Mouse (Mus musculus) liver, postnatal 0 days (tissue): ENCODE measurements around the gene Olfr1208.

Experiments
- CTCF ChIP-seq: sonication (generic); IDR thresholded peaks from 2 replicates; pipeline ENCODE4 v1.5.1; 2016; ENCODE audit warnings: antibody characterized with exemption, low read depth
- EP300 ChIP-seq: IDR thresholded peaks from 2 replicates; pipeline ENCODE4 v1.6.1; 2016; ENCODE audit warnings: antibody characterized with exemption, low read depth, mild to moderate bottlenecking

DNA sequence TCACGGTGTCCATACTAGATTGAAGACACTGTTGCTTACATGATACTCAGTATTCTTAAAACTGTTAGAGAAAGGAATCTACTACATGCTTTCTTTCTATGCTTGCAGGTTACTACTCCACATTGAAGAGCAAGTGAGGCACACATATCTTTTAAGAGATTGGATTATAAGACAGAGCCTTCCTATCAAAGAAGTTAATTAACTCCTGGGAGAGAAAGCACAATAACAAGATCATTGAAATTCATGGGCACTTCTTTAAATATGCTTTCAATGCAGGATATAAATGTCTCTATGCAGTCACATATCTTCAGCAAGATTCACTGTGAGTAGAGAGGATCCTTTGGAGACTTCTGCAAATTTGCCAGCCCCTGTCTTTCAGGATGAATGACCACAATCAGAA, 53.1 kb downstream of the Olfr1208 start, which contains the start of gene Olfr1204:
- TF ChIP-seq CTCF (no peak), EP300 (no peak)
